Mouse (Mus musculus) frontal cortex, postnatal 10 days (tissue): ENCODE measurements around the gene Ryr3.
A peak's percentile ranks its signal among the peaks of the same experiment; 100 is the strongest.

Source experiments
- DNase-seq, 2 experiments: peaks; one replicate each; pipeline ENCODE4 v3.0.0; 2022; ENCODE audit warnings: low spot score in 2 of 2, mixed read lengths in 1 of 2

Gene Ryr3

DNA sequence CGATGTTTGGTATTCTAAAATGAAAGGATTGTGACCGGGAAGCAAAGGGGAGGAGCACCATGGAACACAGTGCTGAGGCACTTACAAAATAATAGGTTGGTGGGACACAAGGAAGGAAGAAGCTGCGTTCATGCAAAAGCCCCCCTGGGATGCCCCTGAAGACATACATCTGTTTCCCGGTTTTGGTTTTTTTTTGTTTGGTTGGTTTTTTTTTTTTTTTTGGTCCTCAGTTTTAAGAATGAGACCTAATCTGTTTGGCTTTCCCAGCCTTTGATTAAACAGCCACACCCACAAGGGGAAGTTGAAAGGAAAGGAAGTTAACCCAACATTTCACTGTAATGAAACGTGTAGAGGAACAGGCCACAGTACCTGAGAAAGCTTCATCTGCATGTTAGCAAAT is 560.8 kb downstream of the Ryr3 start:
- no peak for DNase-seq

DNA sequence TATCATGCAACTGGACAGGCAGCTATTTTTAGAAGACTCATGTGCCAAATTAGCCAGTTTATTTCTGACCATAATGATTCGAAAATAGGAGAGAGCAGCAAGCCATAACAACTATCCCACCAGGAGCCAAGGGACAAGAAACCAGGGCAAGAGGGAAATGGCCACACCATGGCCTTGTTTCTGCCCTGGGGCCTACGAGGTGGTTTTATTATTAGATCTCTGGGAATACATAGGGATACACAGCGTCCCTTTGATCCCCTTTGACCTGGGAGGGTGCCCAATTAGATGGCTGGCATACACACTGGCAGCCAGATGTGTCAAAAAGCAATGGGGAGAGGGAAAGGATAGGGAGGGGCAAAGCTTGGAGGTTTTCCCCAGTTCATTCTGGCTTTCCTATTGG is 563.1 kb downstream of the Ryr3 start:
- DNase-seq = no peak

DNA sequence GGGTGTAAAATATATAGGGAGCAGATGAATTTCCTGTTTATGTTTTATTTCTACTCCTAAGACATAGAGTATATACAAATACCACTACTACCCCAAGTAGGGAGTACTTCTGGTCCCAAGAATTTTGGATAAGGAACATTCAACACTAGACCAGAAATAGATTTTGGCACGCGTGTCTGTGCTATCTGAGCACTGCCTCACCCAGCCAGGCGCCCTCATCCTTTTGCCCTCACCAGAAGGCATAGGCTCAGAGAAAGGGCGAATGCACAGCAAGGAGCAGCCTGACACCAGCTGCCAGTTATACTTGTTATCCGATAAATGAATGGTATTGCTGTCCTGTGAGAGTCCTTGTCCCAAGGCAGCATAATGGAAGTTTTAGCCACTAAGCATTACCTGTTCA is 579.7 kb downstream of the Ryr3 start:
- no peak for DNase-seq

DNA sequence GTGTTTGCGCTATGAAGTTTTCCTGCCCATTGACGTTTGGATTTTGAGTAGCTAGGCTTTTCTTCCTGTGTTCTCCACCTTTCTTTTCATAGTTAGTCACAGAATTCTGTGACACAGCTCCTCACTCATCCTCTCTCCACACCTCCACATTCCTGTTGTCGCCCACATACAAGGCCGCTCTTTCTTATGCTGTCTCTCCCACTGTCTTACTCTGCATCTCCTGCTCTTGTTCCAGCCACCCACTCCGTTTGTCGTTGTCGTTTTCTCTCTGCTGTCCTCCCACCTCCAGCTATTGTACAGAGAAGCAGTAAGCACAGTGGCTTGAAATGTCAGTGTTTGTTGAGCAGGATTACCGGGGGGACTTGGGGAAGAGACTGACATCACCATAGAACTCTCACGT is 584.4 kb downstream of the Ryr3 start:
- no peak for DNase-seq

DNA sequence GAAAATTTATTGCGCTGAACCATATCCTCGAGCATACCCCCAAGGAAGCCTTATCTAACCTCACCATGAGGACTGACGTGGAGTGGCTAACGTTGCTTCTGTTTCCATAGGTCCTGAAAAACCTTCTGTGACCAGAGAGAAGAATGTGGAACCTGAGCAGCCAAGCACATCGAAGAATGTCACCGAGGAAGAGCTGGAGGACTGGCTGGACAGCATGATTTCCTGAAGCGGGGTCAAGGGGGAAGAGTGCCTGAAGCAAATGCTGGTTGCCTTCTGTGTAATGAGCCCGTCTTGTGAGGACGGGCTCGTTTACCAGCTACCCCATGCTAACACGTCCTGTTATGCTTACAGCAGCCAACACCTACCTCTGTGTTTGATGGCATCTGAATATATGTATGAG is 586.2 kb downstream of the Ryr3 start:
- DNase-seq = no peak

DNA sequence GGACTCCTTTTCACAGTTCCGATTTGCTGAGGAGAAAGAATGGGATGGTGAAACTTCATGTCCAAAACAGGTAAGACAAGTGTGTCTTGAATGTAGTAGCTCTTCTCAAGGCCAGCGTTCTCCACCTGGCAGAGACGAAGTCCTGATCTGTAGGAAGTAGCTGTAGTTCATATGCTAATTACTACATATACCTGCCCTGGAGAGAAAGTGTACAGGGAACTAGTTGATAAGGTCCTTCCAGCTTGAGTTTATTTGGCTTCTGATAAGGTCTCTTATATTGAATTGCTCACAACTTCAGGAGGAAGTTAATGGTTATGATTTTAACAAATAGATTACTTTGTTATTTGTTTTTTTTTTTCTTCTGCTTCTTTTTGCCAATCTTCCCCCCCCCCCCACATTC is 591.7 kb downstream of the Ryr3 start:
- no peak for DNase-seq

DNA sequence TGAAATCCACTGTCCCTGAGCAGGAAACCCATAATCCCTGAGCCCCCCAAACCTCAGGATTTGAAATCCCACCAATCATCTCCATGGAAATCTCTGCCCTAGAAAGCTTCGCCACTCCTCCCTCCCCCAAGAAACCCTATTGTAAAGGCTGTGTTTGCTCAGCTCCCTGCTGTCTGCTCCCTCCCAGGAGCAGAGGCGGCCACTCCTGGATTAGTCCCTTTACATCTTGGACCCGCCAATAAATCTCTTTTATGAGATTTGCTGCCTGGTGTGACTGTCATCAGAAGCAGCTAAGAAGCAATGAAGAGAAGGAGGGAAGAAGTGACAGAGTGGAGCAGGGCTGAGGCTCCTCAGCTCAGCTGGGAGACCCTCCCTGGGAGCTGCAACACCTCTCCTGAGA is 599.7 kb downstream of the Ryr3 start:
- DNase-seq = no peak

DNA sequence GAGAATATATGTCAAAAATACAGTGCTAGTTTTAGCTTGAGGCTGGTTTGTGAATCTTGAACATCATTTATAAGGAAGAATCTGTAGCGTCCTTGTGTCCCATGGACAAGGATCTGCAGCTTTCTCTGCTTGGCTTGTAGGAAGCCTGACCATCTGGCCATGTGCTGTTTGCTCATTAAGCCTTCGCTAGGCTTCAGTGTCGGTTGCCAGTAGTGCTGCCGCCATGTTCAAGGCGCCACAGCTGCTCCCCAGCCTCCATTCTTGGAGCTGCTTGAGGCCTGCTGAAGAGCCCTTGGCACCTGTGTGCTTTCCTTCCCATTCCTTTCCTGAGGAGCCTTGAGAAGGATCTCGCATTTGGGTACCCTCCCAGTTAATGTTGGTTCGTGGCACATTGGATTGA is 602.5 kb downstream of the Ryr3 start:
- DNase-seq = no peak

DNA sequence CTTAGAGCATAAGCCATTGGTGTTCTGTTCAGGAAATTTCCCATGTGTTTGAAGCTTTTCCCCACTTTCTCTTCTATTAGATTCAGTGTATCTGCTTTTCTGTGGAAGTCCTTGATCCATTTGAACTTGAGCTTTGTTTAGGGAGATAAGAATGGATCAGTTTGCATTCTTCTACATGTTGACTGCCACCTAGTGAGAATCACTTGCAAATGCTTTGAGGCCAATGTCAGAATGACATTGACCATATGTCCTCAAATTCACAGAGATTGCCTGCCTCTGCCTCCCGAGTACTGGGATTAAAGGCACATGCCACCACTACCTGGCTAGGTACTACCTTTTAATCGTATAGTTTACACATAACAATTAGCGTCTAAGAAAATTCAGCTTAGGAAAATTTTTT is 604.3 kb downstream of the Ryr3 start:
- no peak for DNase-seq

DNA sequence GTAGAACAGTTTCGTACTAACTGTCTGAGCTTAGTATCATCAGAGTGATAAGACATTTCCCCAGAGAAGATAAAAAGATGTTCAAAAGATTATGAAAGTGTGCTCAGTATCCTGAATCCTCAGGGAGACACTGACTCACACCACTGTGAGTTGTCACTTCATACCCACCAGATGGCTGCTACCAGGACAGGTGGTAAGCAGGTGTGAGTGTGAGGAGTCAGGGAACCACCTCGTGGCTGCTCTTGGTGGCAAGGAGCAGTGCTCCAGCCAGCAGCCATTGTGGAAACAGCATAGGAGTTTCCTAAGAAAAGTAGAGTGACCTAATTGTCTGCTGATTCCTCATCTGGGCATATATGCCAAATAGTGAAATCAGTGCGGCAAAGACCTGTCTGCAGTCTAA is 610.4 kb downstream of the Ryr3 start:
- no peak for DNase-seq

DNA sequence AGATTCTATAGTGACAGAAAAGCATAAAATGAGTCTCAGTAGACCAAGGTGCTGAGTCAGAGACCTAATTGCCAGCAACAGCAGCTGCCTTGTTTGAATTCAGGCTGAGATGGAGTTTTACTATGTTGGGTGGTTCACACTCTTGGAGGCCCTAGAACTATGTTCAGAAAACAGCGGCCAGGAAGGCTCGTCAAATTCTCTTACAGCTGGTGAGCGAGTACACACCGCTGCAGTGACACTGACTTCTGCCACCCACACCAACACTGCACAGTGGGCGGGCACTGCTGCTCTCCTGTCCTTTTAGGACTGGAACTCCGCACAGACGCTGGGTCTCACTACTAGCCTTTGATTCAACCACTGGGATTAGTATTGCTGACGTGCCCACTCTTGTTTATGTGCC is 614.4 kb downstream of the Ryr3 start:
- DNase-seq = no peak

DNA sequence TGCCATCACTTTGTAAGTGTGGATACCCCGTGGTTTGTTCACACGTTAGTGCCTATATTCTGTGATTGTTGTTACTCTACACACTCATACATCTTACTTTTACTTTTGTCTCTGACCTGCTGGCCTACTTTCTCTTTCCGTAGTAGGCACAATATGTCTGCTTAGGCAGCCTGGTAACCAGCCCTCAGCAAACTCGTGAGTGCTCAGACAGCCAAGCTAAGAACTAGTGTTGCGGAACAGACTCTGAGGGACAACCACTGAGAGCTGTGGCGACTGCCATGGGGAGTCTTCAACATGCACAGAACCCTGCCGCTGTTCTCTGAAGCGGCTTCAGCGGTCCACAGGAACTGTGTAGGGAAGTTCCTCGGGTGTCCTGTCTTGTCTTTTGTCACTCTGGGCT is 616.7 kb downstream of the Ryr3 start:
- no peak for DNase-seq

DNA sequence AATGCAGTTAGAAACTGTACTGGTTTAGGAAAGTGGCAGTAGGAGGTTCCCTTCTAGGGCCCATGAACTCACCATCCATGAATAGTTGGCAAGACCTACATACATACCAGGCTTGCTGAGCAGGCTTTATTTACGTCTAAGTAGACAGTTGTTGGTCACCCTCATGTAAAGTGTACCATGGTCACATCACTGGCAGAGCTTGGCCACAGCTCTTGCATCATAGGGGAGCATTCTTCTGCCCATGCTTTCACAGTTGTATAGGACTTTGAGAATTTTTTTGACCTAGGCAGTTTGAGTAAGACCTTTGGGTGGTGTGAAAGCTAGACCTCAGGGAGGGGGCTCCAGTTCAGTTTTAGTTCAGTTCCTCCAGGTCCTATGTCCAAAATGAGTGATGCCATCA is 619.8 kb downstream of the Ryr3 start:
- DNase-seq = no peak

DNA sequence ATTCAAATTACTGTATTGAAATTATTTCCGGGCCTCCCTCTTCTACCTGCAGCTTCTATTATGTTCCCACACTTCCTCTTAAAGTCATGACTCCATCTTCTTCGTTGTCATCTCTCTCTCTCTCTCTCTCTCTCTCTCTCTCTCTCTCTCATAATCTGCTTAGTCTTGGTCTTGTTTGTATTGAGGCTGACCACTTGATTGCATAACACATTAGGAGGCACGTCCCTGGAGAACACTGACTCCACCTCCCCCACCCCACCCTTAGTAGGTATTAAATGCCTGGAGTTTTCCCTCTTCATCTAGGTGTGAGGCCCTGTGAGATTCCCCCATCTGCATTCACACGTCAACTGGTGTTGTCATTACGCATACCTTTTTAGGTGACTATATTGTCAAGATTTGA is 620.5 kb downstream of the Ryr3 start:
- no peak for DNase-seq

DNA sequence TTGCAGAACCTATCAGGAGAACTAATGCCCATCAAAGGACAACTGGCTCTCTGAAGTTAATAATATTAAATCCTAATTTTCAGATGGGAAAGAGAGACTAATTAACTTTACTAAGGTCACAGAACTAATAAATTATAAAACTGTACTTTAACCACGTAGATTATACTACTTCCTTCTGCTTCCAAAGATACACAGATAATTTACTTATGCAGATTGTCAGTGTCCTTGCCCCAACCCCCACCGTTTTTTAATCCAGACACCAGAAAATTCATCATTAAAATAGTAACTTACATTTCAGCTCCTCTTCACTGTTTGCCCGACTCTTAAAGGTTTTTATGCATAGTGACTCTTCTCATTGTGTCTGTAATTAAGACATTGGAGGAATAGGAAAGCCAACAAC is 621.1 kb downstream of the Ryr3 start:
- DNase-seq = no peak

DNA sequence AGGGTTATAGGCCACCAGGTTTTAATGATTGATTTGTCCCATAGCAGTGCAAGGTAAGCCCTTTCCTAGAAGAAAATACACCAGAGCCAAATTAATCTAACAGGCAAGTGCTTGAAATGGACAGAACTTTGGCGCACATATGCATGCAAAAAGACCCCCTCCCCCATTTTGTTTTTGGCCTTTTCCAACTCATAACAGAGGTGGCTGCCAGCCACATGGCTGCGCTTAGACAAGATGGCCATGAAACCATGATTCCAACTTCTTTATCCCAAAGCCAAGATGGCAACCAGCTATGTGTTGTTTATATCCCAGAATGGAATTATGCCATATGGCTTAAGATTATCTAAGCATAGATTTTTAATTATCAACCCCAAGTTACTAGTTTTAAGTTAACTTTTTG is 623.1 kb downstream of the Ryr3 start:
- no peak for DNase-seq

DNA sequence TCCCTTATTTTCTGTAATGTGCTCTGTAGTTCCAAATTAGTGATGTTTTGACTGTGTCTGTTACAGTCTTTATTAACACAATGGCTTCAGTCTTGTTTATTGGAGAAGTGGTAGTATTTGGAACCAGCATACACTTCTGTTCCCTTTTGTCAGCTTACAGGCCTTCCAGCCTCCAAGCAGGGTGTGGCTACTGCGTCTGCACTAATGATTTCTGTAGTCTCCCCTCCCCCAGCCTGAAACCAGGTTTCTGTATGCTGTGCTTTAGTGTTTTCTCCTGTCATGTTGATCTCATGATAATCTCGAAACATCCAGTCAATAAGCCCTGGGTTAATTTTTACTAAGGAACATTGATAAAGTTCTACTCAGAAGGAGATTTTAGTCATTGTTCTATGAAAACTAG is 623.6 kb downstream of the Ryr3 start:
- no peak for DNase-seq

DNA sequence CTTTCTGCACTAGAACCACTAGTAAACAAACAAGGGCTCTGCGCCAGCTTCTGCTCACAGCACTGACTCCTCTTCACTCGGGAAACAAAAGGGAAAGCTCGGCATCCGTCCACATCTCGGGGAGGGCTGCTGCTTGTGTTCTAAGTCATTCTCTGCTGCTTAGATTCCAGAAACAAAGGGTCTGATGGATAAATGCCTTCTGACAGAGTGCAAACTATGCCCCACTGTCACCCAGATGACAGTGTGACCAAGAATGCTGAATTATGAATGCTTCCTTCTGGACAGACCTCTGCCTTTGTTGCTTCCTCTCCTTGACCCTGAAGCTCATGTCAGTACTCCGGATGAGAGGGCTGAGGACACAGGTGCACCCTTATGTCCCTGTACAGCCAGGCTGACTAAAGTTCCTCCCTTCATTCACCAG is 625.4 kb downstream of the Ryr3 start:
- peak in 1 of 2 experiments; percentile 10 for DNase-seq

DNA sequence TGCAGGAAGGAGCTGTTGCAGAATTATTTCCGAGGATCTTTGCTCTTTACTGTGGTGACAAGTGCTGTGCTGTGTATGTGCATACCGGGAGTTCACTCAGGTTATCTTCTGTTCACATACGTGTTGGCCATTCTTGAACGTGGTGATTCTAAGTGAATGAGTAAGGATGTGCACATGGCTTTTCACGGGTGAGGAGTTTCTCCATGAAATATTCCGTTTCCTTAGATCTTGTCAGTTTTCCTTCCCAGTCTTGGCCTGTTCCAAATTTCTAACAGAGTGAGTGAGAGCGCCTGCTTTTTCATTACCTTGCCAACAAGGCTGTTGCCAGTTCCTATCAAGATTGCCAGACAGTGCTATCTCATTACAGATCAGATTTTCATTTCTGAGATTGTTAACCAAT is 625.9 kb downstream of the Ryr3 start:
- DNase-seq = no peak
